Mouse (Mus musculus): ENCODE measurements around the gene Clcn1. TPM values are rescaled to one million over a fixed set of nuclear protein-coding genes. Genes with fewer than 3 reads are reported as not detected.

The Clcn1 gene
- polyA plus RNA-seq (2012; rRNA removed), result 11.0 and 12.0 TPM in 2 replicates

DNA sequence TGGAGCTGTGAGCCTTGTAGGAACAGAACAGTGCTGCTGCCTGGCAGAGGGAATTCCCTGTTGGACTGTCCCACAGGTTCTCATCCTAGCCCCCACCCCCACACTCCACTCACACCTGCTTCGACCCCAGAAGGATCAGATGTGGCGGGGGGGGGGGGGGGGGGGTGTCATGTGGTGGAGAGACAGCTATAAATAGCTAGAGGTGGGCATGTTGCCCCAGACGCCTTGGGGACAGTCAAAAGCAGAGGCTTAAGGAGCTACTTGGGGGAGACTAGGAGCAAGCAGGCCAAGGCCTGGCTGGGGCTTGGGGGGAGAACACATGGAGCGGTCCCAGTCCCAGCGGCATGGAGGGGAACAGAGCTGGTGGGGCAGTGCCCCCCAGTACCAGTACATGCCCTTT lies at the start of gene Clcn1:
Gene Clcn1, plus strand, starts transcription at position 238 of the 400 bp plus-strand sequence.
- no peak for DNase-seq (ENCODE audit: low read depth)
- TF ChIP-seq CTCF (IDR thresholded peaks at IDR 0.05; ENCODE audit: borderline replicate concordance, extremely low read depth, insufficient read depth, insufficient read length) (no peak), POLR2A (IDR thresholded peaks at IDR 0.05; ENCODE audit: borderline replicate concordance, extremely low read depth, insufficient read depth, insufficient read length, poor library complexity, severe bottlenecking) (no peak)

- DNase-seq (ENCODE audit: low read depth), result no peak
- TF ChIP-seq POLR2A (IDR thresholded peaks at IDR 0.05; ENCODE audit: borderline replicate concordance, extremely low read depth, insufficient read depth, insufficient read length, poor library complexity, severe bottlenecking), result no peak
- no peak for TF ChIP-seq CTCF (IDR thresholded peaks at IDR 0.05; ENCODE audit: borderline replicate concordance, extremely low read depth, insufficient read depth, insufficient read length)
Observed at GRCm38 (mm10) chr6:42237276-42237805, 49.1 kb upstream of the Clcn1 start.

GRCm38 (mm10) chr6:42241311-42242045 lies 45.0 kb upstream of the Clcn1 start:
- DNase-seq (ENCODE audit: low read depth), result peak; percentile 50
- TF ChIP-seq CTCF (IDR thresholded peaks at IDR 0.05; ENCODE audit: borderline replicate concordance, extremely low read depth, insufficient read depth, insufficient read length) (no peak), POLR2A (IDR thresholded peaks at IDR 0.05; ENCODE audit: borderline replicate concordance, extremely low read depth, insufficient read depth, insufficient read length, poor library complexity, severe bottlenecking) (no peak)

DNA sequence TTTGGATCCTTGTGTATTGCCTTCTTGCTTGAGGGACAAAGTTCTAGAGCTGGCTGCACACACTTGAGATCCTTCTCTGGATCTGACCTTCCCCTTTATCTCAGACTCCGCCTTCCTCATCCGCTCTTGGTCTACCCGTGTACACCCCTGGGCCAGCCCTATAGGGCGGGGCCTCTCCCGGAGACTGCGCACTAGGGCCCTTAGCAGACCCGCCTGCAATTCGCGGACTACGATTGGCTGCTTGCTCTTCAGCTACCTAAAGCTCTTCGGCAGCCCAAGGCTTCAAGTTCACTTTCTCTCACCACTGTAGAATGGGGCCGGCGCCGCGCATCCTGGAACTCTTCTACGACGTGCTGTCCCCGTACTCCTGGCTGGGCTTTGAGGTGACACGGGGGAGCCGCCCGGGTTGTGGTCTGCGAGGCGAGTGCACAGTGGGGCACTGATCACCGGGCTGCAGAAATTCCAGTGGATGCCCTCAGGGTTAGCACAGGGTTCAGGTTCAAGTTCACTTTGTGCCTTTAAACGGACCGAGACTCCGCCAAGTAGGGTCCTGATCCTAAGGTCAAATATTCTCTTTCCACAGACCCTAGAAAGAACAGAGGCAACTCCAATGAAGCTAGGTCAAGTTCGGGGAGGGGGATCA lies 40.7 kb upstream of the Clcn1 start, which contains the start of gene Gstk1:
Gene Gstk1, plus strand, starts transcription at position 225 of the 643 bp plus-strand sequence.
- no peak for TF ChIP-seq POLR2A (IDR thresholded peaks at IDR 0.05; ENCODE audit: borderline replicate concordance, extremely low read depth, insufficient read depth, insufficient read length, poor library complexity, severe bottlenecking)
- no peak for TF ChIP-seq CTCF (IDR thresholded peaks at IDR 0.05; ENCODE audit: borderline replicate concordance, extremely low read depth, insufficient read depth, insufficient read length)
- peak; percentile 94 for DNase-seq (ENCODE audit: low read depth)

DNA sequence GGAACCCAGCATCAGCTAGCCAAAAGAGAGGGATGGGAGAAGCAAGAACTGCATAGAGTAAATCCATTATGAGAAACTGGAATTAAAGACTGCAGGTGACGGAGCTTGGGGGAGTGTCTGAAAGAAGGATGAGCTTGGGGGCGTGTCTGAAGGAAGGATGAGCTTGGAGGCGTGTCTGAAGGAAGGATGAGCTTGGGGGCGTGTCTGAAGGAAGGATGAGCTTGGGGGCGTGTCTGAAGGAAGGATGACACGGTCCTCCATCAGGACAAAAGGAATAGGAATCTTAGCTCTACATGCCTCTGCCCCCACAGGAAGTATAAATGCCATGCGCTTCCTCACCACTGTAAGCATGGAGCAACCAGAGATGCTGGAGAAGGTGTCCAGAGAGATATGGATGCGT lies 39.3 kb upstream of the Clcn1 start:
- no peak for TF ChIP-seq CTCF (IDR thresholded peaks at IDR 0.05; ENCODE audit: borderline replicate concordance, extremely low read depth, insufficient read depth, insufficient read length)
- no peak for TF ChIP-seq POLR2A (IDR thresholded peaks at IDR 0.05; ENCODE audit: borderline replicate concordance, extremely low read depth, insufficient read depth, insufficient read length, poor library complexity, severe bottlenecking)
- peak; percentile 44 for DNase-seq (ENCODE audit: low read depth)

GRCm38 (mm10) chr6:42247981-42248380 lies 38.5 kb upstream of the Clcn1 start:
- DNase-seq (ENCODE audit: low read depth), result peak; percentile 74
- TF ChIP-seq CTCF (IDR thresholded peaks at IDR 0.05; ENCODE audit: borderline replicate concordance, extremely low read depth, insufficient read depth, insufficient read length) (no peak), POLR2A (IDR thresholded peaks at IDR 0.05; ENCODE audit: borderline replicate concordance, extremely low read depth, insufficient read depth, insufficient read length, poor library complexity, severe bottlenecking) (no peak)

DNA sequence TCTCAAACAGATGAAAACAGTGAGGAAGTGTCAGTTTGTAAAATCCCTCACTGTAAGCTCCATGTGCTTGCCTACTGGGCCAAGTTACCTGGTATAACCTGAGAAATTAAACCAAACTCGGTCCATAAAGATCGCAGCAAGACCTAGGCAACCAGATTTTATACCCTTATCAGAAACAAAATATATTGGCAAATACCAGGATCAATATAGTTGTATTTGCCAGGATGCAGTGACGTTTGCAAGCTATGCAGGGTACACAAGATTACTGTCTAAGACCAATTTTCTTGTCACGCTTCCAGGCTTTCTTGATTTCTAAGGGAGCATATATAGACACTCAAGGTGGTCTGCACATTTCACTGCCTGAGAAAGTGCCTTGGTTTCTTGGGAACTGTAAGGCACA lies 34.7 kb upstream of the Clcn1 start:
- no peak for TF ChIP-seq CTCF (IDR thresholded peaks at IDR 0.05; ENCODE audit: borderline replicate concordance, extremely low read depth, insufficient read depth, insufficient read length)

DNA sequence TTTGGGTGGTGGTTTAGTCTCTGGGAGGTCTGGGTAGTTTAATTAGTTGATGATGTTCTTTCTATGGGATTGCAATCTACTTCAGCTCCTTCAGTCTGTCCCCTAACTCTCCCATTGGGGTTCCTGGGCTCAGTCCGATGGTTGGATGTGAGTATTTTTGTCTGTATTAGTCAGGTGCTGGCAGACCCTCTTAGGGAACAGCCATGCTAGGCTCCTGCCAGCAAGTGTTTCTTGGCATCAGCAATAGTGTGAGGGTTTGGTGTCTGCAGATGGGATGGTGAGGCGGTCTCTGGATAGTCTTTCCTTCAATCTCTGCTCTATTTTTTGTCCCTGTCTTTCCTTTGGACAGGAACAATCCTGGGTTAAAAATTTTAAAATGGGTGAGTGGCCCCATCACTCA lies 33.4 kb upstream of the Clcn1 start:
- peak; percentile 38 for DNase-seq (ENCODE audit: low read depth)
- no peak for TF ChIP-seq POLR2A (IDR thresholded peaks at IDR 0.05; ENCODE audit: borderline replicate concordance, extremely low read depth, insufficient read depth, insufficient read length, poor library complexity, severe bottlenecking)
- no peak for TF ChIP-seq CTCF (IDR thresholded peaks at IDR 0.05; ENCODE audit: borderline replicate concordance, extremely low read depth, insufficient read depth, insufficient read length)

More for the DNA sequence above, 34.7 kb upstream of the Clcn1 start:
- no peak for DNase-seq (ENCODE audit: low read depth)

DNA sequence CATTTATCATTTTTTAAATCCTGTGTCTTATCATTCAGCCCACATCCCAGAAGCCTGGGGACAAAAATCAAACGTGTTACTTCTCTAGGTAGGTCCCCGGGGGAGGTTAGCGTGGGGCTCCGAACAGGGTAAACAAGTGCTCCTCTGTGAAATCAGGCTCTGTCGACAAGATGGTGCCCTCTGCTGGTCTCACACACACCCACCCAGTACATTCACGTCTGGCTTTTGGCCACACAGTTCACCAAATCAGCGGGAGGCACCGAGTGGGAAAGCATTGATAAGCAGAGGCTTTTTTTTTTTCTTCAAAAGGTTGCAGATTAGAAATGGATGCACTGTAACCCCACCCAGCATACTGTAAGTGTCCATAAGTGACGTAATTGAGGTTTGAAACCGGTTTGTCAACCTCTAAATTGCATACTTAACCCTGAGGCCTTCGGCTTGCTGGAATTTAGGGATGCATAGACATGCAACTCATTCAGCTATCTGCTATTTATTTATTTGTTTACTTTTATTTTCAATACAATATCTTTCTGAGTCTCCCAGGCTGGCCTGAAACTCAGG lies 29.1 kb upstream of the Clcn1 start:
- DNase-seq (ENCODE audit: low read depth), result peak; percentile 72
- TF ChIP-seq POLR2A (IDR thresholded peaks at IDR 0.05; ENCODE audit: borderline replicate concordance, extremely low read depth, insufficient read depth, insufficient read length, poor library complexity, severe bottlenecking), result no peak
- TF ChIP-seq CTCF (IDR thresholded peaks at IDR 0.05; ENCODE audit: borderline replicate concordance, extremely low read depth, insufficient read depth, insufficient read length), result peak; percentile 67

DNA sequence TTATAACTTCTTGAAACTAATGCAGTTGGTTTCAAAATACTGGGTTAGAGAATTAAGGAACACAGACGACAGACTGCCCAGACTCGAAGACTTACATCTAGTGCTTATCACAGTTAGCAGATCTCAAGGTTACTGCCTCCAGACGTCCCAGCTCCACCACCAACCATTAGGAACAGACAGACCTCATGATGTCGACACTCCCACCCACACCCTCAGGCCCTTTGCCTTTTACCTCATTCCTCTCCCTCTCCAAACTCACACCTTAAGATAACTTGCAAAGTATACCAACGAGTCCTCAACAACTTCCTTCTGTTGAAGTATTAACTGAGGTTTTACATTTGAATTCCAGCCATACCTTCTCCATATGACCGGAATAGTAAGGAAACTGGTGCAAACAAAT lies 26.1 kb upstream of the Clcn1 start:
- DNase-seq (ENCODE audit: low read depth), result no peak
- TF ChIP-seq POLR2A (IDR thresholded peaks at IDR 0.05; ENCODE audit: borderline replicate concordance, extremely low read depth, insufficient read depth, insufficient read length, poor library complexity, severe bottlenecking) (no peak), CTCF (IDR thresholded peaks at IDR 0.05; ENCODE audit: borderline replicate concordance, extremely low read depth, insufficient read depth, insufficient read length) (no peak)

DNA sequence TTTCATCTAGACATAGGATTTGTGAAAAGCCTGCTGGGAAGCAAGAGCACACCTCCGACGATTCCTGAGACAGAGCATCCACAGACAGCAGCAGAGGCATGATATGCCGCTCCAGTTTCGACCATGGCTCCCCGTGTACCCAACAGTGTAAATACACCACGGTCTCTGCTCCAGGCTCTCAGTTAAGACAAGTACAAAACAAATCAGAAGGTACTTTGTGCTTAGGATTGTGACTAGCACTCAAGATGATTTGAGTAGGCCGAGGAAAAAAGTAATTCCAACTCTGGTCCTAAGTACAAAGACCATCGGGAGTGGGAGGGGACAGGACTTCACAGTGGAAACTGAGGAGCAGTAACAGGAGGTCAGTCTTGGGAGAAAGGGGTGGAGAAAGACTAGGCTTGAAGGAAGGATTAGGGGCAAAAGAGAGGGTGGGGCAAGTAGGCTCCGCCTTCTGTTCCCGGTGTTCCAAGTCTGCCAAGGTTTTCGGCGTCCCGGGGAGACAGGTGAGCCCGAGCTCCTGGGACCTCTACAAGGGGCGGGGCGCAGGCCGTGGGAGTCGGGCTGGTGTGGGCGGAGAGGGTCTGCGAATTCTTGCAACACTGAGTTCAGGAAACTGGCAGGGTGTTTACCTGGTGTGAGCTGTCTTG lies 24.8 kb upstream of the Clcn1 start, which contains the start of gene Tmem139:
Gene Tmem139, plus strand, starts transcription at position 447 of the 647 bp plus-strand sequence.
- TF ChIP-seq CTCF (IDR thresholded peaks at IDR 0.05; ENCODE audit: borderline replicate concordance, extremely low read depth, insufficient read depth, insufficient read length), result no peak
- TF ChIP-seq POLR2A (IDR thresholded peaks at IDR 0.05; ENCODE audit: borderline replicate concordance, extremely low read depth, insufficient read depth, insufficient read length, poor library complexity, severe bottlenecking), result no peak
- no peak for DNase-seq (ENCODE audit: low read depth)
